Mouse (Mus musculus) cortical plate, adult 2 months (tissue): ENCODE measurements at regions not wholly inside any gene's neighbourhood (a gene's known extent, or its start where the extent isn't known, plus 50 kb on each side); places are given as distances from the start of the nearest gene placed in this dataset.

Experiments
- CTCF ChIP-seq: fragments of 200-500 bp; IDR thresholded peaks from 2 replicates; pipeline ENCODE4 v1.5.1; 2011; ENCODE audit warnings: mild to moderate bottlenecking, control low read depth, low read length; ENCODE audit not compliant: insufficient read depth; ENCODE audit errors: extremely low read depth
- POLR2A ChIP-seq: fragments of 200-500 bp; IDR thresholded peaks from 2 replicates; pipeline ENCODE4 v1.6.1; 2011; ENCODE audit warnings: mild to moderate bottlenecking, low read length, control low read depth; ENCODE audit not compliant: insufficient read depth; ENCODE audit errors: extremely low read depth

DNA sequence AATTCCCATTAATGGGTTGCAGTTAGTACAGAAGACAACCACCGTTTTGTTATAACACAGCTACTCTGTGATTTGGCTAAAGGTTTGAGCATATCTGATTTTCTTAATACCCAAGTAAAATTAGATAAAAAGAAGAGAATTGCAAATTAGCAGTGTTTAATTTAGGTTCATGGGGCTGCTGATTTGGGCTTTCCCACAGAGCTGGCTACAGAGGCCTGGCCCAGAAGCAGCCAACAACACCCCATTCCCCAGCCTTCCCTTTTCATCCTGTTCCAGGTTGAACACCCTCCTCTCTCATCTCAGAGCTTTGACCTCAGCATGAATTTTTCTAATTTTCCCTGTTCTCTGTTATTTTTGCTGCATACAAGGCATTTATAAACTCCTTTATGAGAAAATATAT lies 260.3 kb upstream of the Negr1 start:
- TF ChIP-seq POLR2A, result no peak
- TF ChIP-seq CTCF, result no peak
